Mouse (Mus musculus): ENCODE data around the gene Rsrc1.

DNA sequence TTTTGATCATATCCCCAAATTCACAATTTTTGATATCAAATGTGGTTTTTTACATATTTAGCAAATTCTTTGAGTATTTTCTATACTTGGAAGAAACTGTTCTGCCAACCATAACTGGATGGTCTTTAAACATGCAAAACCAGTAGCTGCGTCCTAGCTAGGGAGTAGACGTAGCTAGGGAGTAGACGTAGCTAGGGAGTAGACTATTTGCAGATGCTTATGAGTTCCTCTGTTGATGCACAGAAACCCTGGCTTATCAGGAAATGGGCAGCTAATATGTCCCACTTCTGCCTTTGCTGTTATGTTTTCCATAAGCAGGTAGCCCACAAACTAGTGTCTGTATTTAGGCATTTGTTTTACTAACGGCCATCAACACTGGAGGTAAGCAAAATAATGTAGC lies 298.6 kb downstream of the Rsrc1 start:
- TF ChIP-seq POLR2A (IDR thresholded peaks at IDR 0.05; ENCODE audit: borderline replicate concordance, extremely low read depth, insufficient read depth, insufficient read length, poor library complexity, severe bottlenecking) (no peak), CTCF (IDR thresholded peaks at IDR 0.05; ENCODE audit: borderline replicate concordance, extremely low read depth, insufficient read depth, insufficient read length) (no peak)

Measured in brain, embryonic 14.5 days (tissue).